Mouse (Mus musculus): ENCODE measurements around the gene Fam117a. TPM values are rescaled to one million over a fixed set of nuclear protein-coding genes. Genes with fewer than 3 reads are reported as not detected.

The Fam117a gene
- total and polyA plus RNA-seq, 3 experiments: 49.9 to 116 TPM; not detected in 1

DNA sequence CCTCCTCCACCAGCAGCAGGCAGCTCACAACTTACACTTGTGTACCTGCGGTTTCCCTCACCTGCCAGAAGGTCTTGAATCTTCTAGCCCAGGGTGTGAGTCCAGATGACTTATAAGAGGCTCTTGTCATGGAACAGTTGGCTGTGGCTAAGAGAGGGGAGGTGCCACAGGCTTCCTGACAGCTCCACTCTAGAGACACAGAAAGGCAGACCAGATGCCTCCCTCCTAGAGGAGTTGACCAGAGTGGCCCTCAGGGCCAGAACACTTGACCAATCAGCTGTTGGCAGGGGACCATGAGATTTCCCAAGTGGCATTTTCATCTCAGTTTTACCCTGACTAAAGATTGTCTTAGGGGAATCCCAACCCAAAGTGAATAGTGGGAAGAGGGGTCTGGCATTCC lies 44.3 kb downstream of the Fam117a start:
- Histone ChIP-seq H3K27me3 (ENCODE audit: control insufficient read depth in 1 of 2, insufficient read depth in 2 of 2, low read length in 2 of 2) (no peaks in the 10 kb centered on the region), H3K27ac (ENCODE audit: control insufficient read depth, low read depth, low read length) (no peak overlapping the region), H3K9me3 (replicated peaks; ENCODE audit: insufficient read depth, low read length) (no peaks in the 10 kb centered on the region), H3K4me1 (ENCODE audit: control insufficient read depth in 1 of 2, insufficient read depth in 2 of 2, low read length in 2 of 2) (peaks cover 10 to 15% of the 10 kb centered on the region in 2 experiments), H3K79me2 (ENCODE audit: control insufficient read depth, insufficient read depth, low read length, poor library complexity) (peaks cover 11% of the 10 kb centered on the region), H3K4me3 (ENCODE audit: control insufficient read depth in 1 of 2, insufficient read depth in 1 of 2, low read depth in 2 of 2, low read length in 2 of 2) (no peak overlapping the region), H3K9ac (ENCODE audit: control insufficient read depth, low read depth, low read length, poor library complexity, severe bottlenecking) (no peak overlapping the region), H3K36me3 (ENCODE audit: control insufficient read depth in 1 of 2, insufficient read depth in 2 of 2, low read length in 2 of 2) (peaks cover 20 to 21% of the 10 kb centered on the region in 2 experiments)
- DNase-seq (ENCODE audit: low read depth, low spot score): no peak
- TF ChIP-seq ZC3H11A (IDR thresholded peaks at IDR 0.05; ENCODE audit: low read depth, low read length) (no peak), UBTF (IDR thresholded peaks at IDR 0.05; ENCODE audit: borderline replicate concordance, insufficient read depth, low read depth, low read length) (no peak), POLR2AphosphoS5 (IDR thresholded peaks at IDR 0.05; ENCODE audit: borderline replicate concordance, low read depth, low read length) (no peak), USF1 (IDR thresholded peaks at IDR 0.05; ENCODE audit: low read depth, low read length) (no peak), CHD2 (IDR thresholded peaks at IDR 0.05; ENCODE audit: low read length) (no peak), HCFC1 (IDR thresholded peaks at IDR 0.05; ENCODE audit: low read depth, low read length) (no peak), TCF12 (IDR thresholded peaks at IDR 0.05; ENCODE audit: low read depth, low read length) (no peak), MYC (IDR thresholded peaks at IDR 0.05; ENCODE audit: low read depth, low read length) (no peak), GATA1 (IDR thresholded peaks at IDR 0.05; ENCODE audit: low read depth, low read length) (no peak), MEF2A (IDR thresholded peaks at IDR 0.05; ENCODE audit: extremely low read depth, insufficient replicate concordance, low read depth, low read length, poor library complexity, severe bottlenecking) (no peak)

DNA sequence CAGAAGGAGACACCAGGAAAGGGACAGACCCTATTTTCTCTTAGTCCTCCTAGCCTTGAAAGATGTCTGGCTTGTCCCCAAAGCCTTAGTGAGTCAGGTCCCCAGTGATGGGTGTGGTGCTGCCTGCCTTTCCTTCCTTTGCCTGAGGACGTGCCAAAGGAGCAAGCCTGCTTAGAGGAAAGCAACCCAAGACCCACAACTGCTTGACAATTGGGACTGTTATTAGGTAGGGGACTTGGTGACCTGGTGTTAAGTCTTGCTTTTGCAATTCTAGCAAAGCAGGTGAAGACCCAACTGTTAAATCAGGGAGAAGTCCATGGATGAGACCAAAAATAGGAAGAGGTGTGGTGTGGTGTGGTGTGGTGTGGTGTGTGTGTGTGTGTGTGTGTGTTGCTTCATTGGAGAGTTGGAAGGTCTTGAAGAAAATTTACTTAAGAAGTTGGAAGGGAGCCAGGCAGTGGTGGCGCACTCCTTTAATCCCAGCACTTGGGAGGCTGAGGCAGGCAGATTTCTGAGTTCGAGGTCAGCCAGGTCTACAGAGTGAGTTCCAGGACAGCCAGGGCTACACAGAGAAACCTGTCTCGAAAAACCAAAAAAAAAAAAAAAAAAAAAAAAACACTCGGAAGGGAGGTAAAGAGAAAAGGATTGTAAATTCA lies 46.6 kb downstream of the Fam117a start:
- Histone ChIP-seq H3K36me3 (ENCODE audit: control insufficient read depth in 1 of 2, insufficient read depth in 2 of 2, low read length in 2 of 2) (peaks cover 7 to 22% of the 10 kb centered on the region in 2 experiments), H3K4me1 (ENCODE audit: control insufficient read depth in 1 of 2, insufficient read depth in 2 of 2, low read length in 2 of 2) (peaks cover 10 to 17% of the 10 kb centered on the region in 2 experiments)

More for the DNA sequence above, 46.6 kb downstream of the Fam117a start:
- Histone ChIP-seq H3K27ac (ENCODE audit: control insufficient read depth, low read depth, low read length) (peak overlapping the region; percentile 85), H3K9ac (ENCODE audit: control insufficient read depth, low read depth, low read length, poor library complexity, severe bottlenecking) (no peak overlapping the region), H3K27me3 (ENCODE audit: control insufficient read depth in 1 of 2, insufficient read depth in 2 of 2, low read length in 2 of 2) (no peaks in the 10 kb centered on the region), H3K79me2 (ENCODE audit: control insufficient read depth, insufficient read depth, low read length, poor library complexity) (peaks cover 14% of the 10 kb centered on the region), H3K4me3 (ENCODE audit: control insufficient read depth in 1 of 2, insufficient read depth in 1 of 2, low read depth in 2 of 2, low read length in 2 of 2) (no peak overlapping the region), H3K9me3 (replicated peaks; ENCODE audit: insufficient read depth, low read length) (no peaks in the 10 kb centered on the region)
- peak; percentile 51 for DNase-seq (ENCODE audit: low read depth, low spot score)
- no peak for TF ChIP-seq USF1 (IDR thresholded peaks at IDR 0.05; ENCODE audit: low read depth, low read length)
- no peak for TF ChIP-seq MEF2A (IDR thresholded peaks at IDR 0.05; ENCODE audit: extremely low read depth, insufficient replicate concordance, low read depth, low read length, poor library complexity, severe bottlenecking)
- no peak for TF ChIP-seq SIN3A (IDR thresholded peaks at IDR 0.05; ENCODE audit: low read length)
- no peak for TF ChIP-seq EP300 (IDR thresholded peaks at IDR 0.05; ENCODE audit: low read depth in 1 of 2, low read length in 2 of 2)
- no peak for TF ChIP-seq CTCF (IDR thresholded peaks at IDR 0.05 in 2 of 3, conservative IDR thresholded peaks at IDR 0.05 in 1 of 3; ENCODE audit: control insufficient read depth in 1 of 3, insufficient read depth in 1 of 3, low read depth in 2 of 3, low read length in 3 of 3, poor library complexity in 1 of 3, severe bottlenecking in 1 of 3)
- no peak for TF ChIP-seq TBP (IDR thresholded peaks at IDR 0.05; ENCODE audit: low read depth, low read length)
- no peak for TF ChIP-seq SMC3 (IDR thresholded peaks at IDR 0.05; ENCODE audit: low read depth, low read length)
- TF ChIP-seq RAD21 (IDR thresholded peaks at IDR 0.05; ENCODE audit: low read depth, low read length): no peak
- TF ChIP-seq USF2 (IDR thresholded peaks at IDR 0.05; ENCODE audit: borderline replicate concordance in 1 of 2, insufficient read depth in 1 of 2, low read depth in 1 of 2, low read length in 2 of 2): no peak
- no peak for TF ChIP-seq TAL1 (IDR thresholded peaks at IDR 0.05; ENCODE audit: low read length)
- TF ChIP-seq UBTF (IDR thresholded peaks at IDR 0.05; ENCODE audit: borderline replicate concordance, insufficient read depth, low read depth, low read length): no peak
- no peak for TF ChIP-seq ETS1 (IDR thresholded peaks at IDR 0.05; ENCODE audit: low read depth, low read length)
- no peak; the same call in 1 of the 2 replicates for TF ChIP-seq ZNF384 (IDR thresholded peaks at IDR 0.05; ENCODE audit: low read depth, low read length)
- TF ChIP-seq GATA1 (IDR thresholded peaks at IDR 0.05; ENCODE audit: low read depth, low read length): no peak
- no peak for TF ChIP-seq ELF1 (IDR thresholded peaks at IDR 0.05; ENCODE audit: low read depth, low read length)
- TF ChIP-seq MYB (IDR thresholded peaks at IDR 0.05; ENCODE audit: low read depth, low read length): no peak
- TF ChIP-seq ZC3H11A (IDR thresholded peaks at IDR 0.05; ENCODE audit: low read depth, low read length): no peak
- no peak for TF ChIP-seq GABPA (IDR thresholded peaks at IDR 0.05; ENCODE audit: low read depth, low read length)
- TF ChIP-seq JUND (IDR thresholded peaks at IDR 0.05; ENCODE audit: low read depth, low read length): no peak
